Mouse (Mus musculus): Measurements from ENCODE around the gene Ntrk3. TPM values are rescaled to one million over a fixed set of nuclear protein-coding genes. Genes with fewer than 3 reads are reported as not detected.

Gene Ntrk3
- polyA plus RNA-seq, 1 experiment from 2014 or later: 3.0 TPM

GRCm38 (mm10) chr7:78491176-78491575 lies 246.6 kb downstream of the Ntrk3 start:
- no peaks in the 10 kb centered on the region for H3K36me3 ChIP-seq
- 36% methylated on average over 7 of the region's 7 CpGs for WGBS
- no peak for ATAC-seq (ENCODE audit: insufficient read depth, low FRiP score, low read depth)

GRCm38 (mm10) chr7:78484290-78484689 lies 253.5 kb downstream of the Ntrk3 start:
- H3K27ac ChIP-seq: no peak overlapping the region
- H3K9ac ChIP-seq: no peak overlapping the region
- no peak overlapping the region for H3K4me2 ChIP-seq
- H3K4me3 ChIP-seq (replicated peaks): no peak overlapping the region
- H3K9me3 ChIP-seq: no peaks in the 10 kb centered on the region
- 80% methylated on average over 2 of the region's 2 CpGs for WGBS
- H3K27me3 ChIP-seq (replicated peaks): no peaks in the 10 kb centered on the region
- H3K4me1 ChIP-seq: no peaks in the 10 kb centered on the region
- no peaks in the 10 kb centered on the region for H3K36me3 ChIP-seq
- no peak for ATAC-seq (ENCODE audit: insufficient read depth, low FRiP score, low read depth)

More at GRCm38 (mm10) chr7:78491176-78491575, 246.6 kb downstream of the Ntrk3 start:
- no peaks in the 10 kb centered on the region for H3K27me3 ChIP-seq (replicated peaks)
- H3K4me3 ChIP-seq (replicated peaks): no peak overlapping the region
- no peaks in the 10 kb centered on the region for H3K9me3 ChIP-seq
- H3K4me2 ChIP-seq: no peak overlapping the region
- H3K4me1 ChIP-seq: no peaks in the 10 kb centered on the region
- no peak overlapping the region for H3K27ac ChIP-seq
- no peak overlapping the region for H3K9ac ChIP-seq

DNA sequence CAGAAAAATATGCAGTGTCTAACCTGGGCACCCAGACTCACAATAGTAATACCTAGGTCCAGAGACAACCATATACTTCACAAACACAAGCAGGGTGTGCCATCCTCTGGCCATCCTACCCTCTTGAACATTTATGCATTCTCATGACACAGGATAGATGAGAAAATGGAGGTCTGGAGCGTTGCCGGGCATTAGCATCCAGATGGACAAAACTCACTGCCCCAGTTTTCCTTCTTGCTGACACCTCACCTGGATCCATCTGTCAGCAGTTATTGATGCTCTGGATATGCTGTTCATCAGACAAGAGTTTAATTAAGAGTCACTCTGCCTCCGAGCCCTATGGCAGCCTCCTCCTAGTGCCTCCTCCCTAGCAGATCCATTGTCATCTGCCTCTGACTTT lies 254.1 kb downstream of the Ntrk3 start:
- H3K9ac ChIP-seq: no peak overlapping the region
- ATAC-seq (ENCODE audit: insufficient read depth, low FRiP score, low read depth): no peak
- H3K4me3 ChIP-seq (replicated peaks): no peak overlapping the region
- no peaks in the 10 kb centered on the region for H3K4me1 ChIP-seq
- 86% methylated on average over 3 of the region's 3 CpGs for WGBS
- no peaks in the 10 kb centered on the region for H3K27me3 ChIP-seq (replicated peaks)
- no peak overlapping the region for H3K4me2 ChIP-seq
- no peak overlapping the region for H3K27ac ChIP-seq
- H3K9me3 ChIP-seq: no peaks in the 10 kb centered on the region
- no peaks in the 10 kb centered on the region for H3K36me3 ChIP-seq

DNA sequence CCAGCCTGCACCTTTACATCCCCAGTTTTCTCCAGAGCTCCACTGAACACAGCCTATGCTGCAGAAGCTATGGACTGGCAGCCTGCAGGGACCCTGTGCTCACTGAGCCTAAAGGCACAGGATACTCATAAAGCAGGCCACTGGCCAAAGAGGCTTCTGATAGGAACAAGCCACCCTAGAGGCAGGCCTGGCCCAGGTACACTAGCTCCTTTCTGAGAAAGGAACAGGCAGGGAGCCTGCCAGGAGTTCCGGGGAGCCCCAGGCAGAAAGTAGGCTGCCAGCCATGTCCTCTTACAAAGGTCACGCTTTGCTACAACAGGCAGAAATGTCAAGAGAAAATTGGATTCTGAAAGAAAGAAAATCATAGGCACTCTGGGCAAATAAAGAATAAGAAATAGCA lies 254.8 kb downstream of the Ntrk3 start:
- H3K9me3 ChIP-seq: no peaks in the 10 kb centered on the region
- WGBS: 77% methylated on average over 2 of the region's 2 CpGs
- no peak overlapping the region for H3K4me3 ChIP-seq (replicated peaks)
- no peak overlapping the region for H3K4me2 ChIP-seq
- no peaks in the 10 kb centered on the region for H3K36me3 ChIP-seq
- H3K27ac ChIP-seq: no peak overlapping the region
- no peak for ATAC-seq (ENCODE audit: insufficient read depth, low FRiP score, low read depth)
- no peaks in the 10 kb centered on the region for H3K4me1 ChIP-seq
- no peaks in the 10 kb centered on the region for H3K27me3 ChIP-seq (replicated peaks)
- H3K9ac ChIP-seq: no peak overlapping the region

DNA sequence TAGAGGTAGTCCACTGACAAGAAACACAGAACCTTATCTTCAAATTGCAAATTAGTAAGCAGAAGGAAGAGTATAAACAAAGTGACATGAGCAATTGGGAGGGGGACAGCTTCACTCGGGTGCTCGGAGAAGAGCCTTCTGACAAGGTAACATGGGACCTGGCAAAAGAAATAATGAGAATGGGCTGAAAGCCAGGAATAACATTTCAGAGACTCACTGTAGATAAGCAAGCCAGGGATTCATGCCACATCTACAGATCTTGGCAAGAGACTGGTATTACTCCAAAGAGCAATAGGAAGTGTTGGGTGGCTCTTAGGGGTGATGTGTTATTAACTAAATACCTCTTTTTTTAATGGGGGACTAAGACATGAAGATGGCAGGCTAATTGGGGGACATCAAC lies 258.9 kb downstream of the Ntrk3 start:
- no peak for ATAC-seq (ENCODE audit: insufficient read depth, low FRiP score, low read depth)
- 48% methylated on average over 2 of the region's 2 CpGs for WGBS
- Histone ChIP-seq H3K4me2 (no peak overlapping the region), H3K4me1 (no peaks in the 10 kb centered on the region), H3K27ac (no peak overlapping the region), H3K36me3 (no peaks in the 10 kb centered on the region), H3K9me3 (no peaks in the 10 kb centered on the region), H3K4me3 (replicated peaks) (no peak overlapping the region), H3K27me3 (replicated peaks) (no peaks in the 10 kb centered on the region), H3K9ac (no peak overlapping the region)

- H3K4me2 ChIP-seq: no peak overlapping the region
- no peak overlapping the region for H3K9ac ChIP-seq
- ATAC-seq (ENCODE audit: insufficient read depth, low FRiP score, low read depth): no peak
- H3K27ac ChIP-seq: no peak overlapping the region
- no peaks in the 10 kb centered on the region for H3K9me3 ChIP-seq
- no peaks in the 10 kb centered on the region for H3K27me3 ChIP-seq (replicated peaks)
- H3K4me3 ChIP-seq (replicated peaks): no peak overlapping the region
- 80% methylated on average over 4 of the region's 4 CpGs for WGBS
- no peaks in the 10 kb centered on the region for H3K36me3 ChIP-seq
- H3K4me1 ChIP-seq: no peaks in the 10 kb centered on the region
These were observed 266.1 kb downstream of the Ntrk3 start for GRCm38 (mm10) chr7:78471755-78472154.

DNA sequence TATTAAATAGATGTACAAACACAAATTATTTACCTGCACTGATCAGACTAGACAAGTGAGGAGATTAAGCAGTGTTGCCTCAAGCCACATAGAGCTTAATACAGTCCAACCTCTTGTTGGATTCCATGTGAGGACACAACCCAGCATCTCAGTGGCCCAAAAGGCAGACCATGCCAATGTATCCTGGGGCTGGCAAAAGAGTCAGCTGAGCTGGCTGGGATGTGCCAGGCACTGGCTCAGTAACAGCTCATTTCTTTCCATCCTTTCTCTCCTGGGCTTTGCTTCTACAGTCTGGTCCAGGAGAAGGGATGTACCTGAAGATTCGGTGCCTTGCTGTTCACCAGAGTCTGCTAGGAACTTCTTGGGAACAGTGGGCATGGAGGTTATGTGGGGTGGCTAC lies 266.5 kb downstream of the Ntrk3 start:
- Histone ChIP-seq H3K9ac (no peak overlapping the region), H3K9me3 (no peaks in the 10 kb centered on the region), H3K4me1 (no peaks in the 10 kb centered on the region), H3K36me3 (no peaks in the 10 kb centered on the region), H3K27ac (no peak overlapping the region), H3K4me3 (replicated peaks) (no peak overlapping the region), H3K4me2 (no peak overlapping the region), H3K27me3 (replicated peaks) (no peaks in the 10 kb centered on the region)
- WGBS: 88% methylated on average over 1 of the region's 1 CpGs
- ATAC-seq (ENCODE audit: insufficient read depth, low FRiP score, low read depth): no peak

- no peak overlapping the region for H3K27ac ChIP-seq
- ATAC-seq (ENCODE audit: insufficient read depth, low FRiP score, low read depth): no peak
- no peaks in the 10 kb centered on the region for H3K9me3 ChIP-seq
- 71% methylated on average over 5 of the region's 5 CpGs for WGBS
- no peak overlapping the region for H3K4me2 ChIP-seq
- H3K27me3 ChIP-seq (replicated peaks): no peaks in the 10 kb centered on the region
- no peaks in the 10 kb centered on the region for H3K36me3 ChIP-seq
- no peaks in the 10 kb centered on the region for H3K4me1 ChIP-seq
- no peak overlapping the region for H3K9ac ChIP-seq
- H3K4me3 ChIP-seq (replicated peaks): no peak overlapping the region
These were observed 275.2 kb downstream of the Ntrk3 start for GRCm38 (mm10) chr7:78462605-78463004.

GRCm38 (mm10) chr7:78459021-78459420 lies 278.8 kb downstream of the Ntrk3 start:
- no peaks in the 10 kb centered on the region for H3K9me3 ChIP-seq
- H3K4me2 ChIP-seq: no peak overlapping the region
- no peak for ATAC-seq (ENCODE audit: insufficient read depth, low FRiP score, low read depth)
- H3K4me3 ChIP-seq (replicated peaks): no peak overlapping the region
- H3K27ac ChIP-seq: no peak overlapping the region
- H3K9ac ChIP-seq: no peak overlapping the region
- no peaks in the 10 kb centered on the region for H3K27me3 ChIP-seq (replicated peaks)
- no peaks in the 10 kb centered on the region for H3K4me1 ChIP-seq
- WGBS: 72% methylated on average over 1 of the region's 1 CpGs
- H3K36me3 ChIP-seq: no peaks in the 10 kb centered on the region

DNA sequence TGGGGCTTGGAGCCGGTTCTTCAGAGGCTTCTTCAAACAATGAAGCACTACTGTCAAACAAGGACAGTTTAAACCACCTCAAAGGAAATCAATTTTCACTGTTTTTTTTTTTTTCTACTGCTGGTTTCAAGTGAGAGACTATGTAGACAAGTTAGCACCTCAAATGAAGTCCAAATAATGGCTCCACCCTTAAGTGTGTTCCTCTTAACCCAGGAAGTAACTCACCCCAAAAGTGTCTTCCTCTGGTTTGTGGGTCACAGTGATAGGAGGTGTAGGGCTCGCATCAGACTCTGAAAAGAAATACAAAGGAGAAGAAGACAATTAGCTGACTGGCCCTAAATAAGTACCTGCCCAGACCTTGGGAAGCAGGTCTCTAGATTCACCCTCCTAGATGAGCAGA lies 286.1 kb downstream of the Ntrk3 start:
- ATAC-seq (ENCODE audit: insufficient read depth, low FRiP score, low read depth): no peak
- no peaks in the 10 kb centered on the region for H3K9me3 ChIP-seq
- H3K4me2 ChIP-seq: no peak overlapping the region
- H3K4me3 ChIP-seq (replicated peaks): no peak overlapping the region
- 74% methylated on average over 2 of the region's 2 CpGs for WGBS
- H3K27ac ChIP-seq: no peak overlapping the region
- H3K27me3 ChIP-seq (replicated peaks): no peaks in the 10 kb centered on the region
- no peak overlapping the region for H3K9ac ChIP-seq
- no peaks in the 10 kb centered on the region for H3K4me1 ChIP-seq
- H3K36me3 ChIP-seq: no peaks in the 10 kb centered on the region

DNA sequence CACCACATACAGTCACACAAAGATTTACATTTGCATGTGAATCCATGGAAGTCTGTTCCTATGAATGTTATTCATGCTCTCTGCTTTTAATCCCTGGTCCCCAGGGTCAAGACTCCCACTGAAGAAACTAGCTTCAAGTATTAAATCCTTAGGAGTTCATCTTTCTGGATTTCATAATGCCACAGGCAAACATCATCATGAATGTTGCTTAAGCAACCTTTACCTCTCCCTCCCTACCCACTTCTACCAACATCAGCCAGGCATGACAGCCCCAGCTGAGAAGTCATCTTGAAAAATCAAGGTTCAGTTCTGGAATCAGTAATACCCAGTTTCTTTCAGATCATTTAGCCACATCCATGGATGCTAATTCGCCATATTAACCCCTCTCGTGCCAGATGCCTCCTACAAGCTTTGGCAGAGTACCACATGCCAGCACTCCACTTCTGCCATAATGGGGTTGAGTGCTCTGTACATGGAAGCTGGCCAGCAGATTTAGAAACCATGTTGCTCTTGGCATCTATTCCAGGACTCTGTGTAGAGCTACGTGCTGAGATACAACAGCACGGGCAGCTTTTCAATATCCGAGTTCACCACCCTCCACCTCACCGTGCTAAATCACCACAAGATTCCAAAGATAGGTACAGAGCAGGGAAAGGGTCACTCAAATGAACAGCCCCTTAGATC lies 287.8 kb downstream of the Ntrk3 start:
- Histone ChIP-seq H3K9ac (no peak overlapping the region), H3K4me1 (no peaks in the 10 kb centered on the region), H3K27me3 (replicated peaks) (no peaks in the 10 kb centered on the region), H3K4me2 (no peak overlapping the region), H3K27ac (no peak overlapping the region), H3K36me3 (no peaks in the 10 kb centered on the region), H3K4me3 (replicated peaks) (no peak overlapping the region), H3K9me3 (no peaks in the 10 kb centered on the region)
- WGBS: 80% methylated on average over 6 of the region's 6 CpGs
- ATAC-seq (ENCODE audit: insufficient read depth, low FRiP score, low read depth): no peak

GRCm38 (mm10) chr7:78448841-78449240 lies 289.0 kb downstream of the Ntrk3 start:
- Histone ChIP-seq H3K27me3 (replicated peaks) (no peaks in the 10 kb centered on the region), H3K9me3 (no peaks in the 10 kb centered on the region), H3K4me3 (replicated peaks) (no peak overlapping the region), H3K4me2 (no peak overlapping the region), H3K36me3 (no peaks in the 10 kb centered on the region), H3K9ac (no peak overlapping the region), H3K27ac (no peak overlapping the region), H3K4me1 (no peaks in the 10 kb centered on the region)
- no peak for ATAC-seq (ENCODE audit: insufficient read depth, low FRiP score, low read depth)
- WGBS: 94% methylated on average over 2 of the region's 2 CpGs
